Mouse (Mus musculus) bone marrow macrophage, adult 2 months (primary cell): ENCODE data around the gene Dnaja4. TPM values are rescaled to one million over a fixed set of nuclear protein-coding genes. Genes with fewer than 3 reads are reported as not detected.

Source experiments
- H3K27ac ChIP-seq: 2 replicates; pipeline ENCODE4 v1.5.1; 2012; ENCODE audit warnings: low read depth, low read length; ENCODE audit not compliant: insufficient read depth
- H3K4me1 ChIP-seq: 2 replicates; pipeline ENCODE4 v1.6.1; 2012; ENCODE audit warnings: low read length; ENCODE audit not compliant: control insufficient read depth, insufficient read depth
- H3K4me3 ChIP-seq: 2 replicates; pipeline ENCODE4 v1.5.1; 2012; ENCODE audit warnings: mild to moderate bottlenecking, low read length, moderate library complexity; ENCODE audit not compliant: insufficient read depth
- CTCF ChIP-seq: IDR thresholded peaks from 2 replicates; pipeline ENCODE4 v1.5.1; 2012; ENCODE audit warnings: low read depth, mild to moderate bottlenecking, low read length, moderate library complexity
- POLR2A ChIP-seq: IDR thresholded peaks from 2 replicates; pipeline ENCODE4 v1.6.1; 2012; ENCODE audit warnings: mild to moderate bottlenecking, low read depth, low read length, borderline replicate concordance
- polyA plus RNA-seq: library from polyadenylated mRNA; stranded (reverse); fragments of >200 nt; gene quantifications from 2 replicates; pipeline ENCODE4 v1.2.4, GENCODE M21; 2012; ENCODE audit not compliant: missing spikeins, insufficient read depth, insufficient read length

Gene Dnaja4
- polyA plus RNA-seq, 1 experiment = 0.19 TPM

GRCm38 (mm10) chr9:54750215-54750981 is 51.7 kb downstream of the Dnaja4 start:
- no peak for TF ChIP-seq CTCF
- no peak for TF ChIP-seq POLR2A
- no peak overlapping the region for H3K27ac ChIP-seq
- H3K4me1 ChIP-seq = peaks cover 19% of the 10 kb centered on the region
- no peak overlapping the region for H3K4me3 ChIP-seq

- TF ChIP-seq CTCF (no peak), POLR2A (no peak)
- no peak overlapping the region for H3K4me3 ChIP-seq
- no peak overlapping the region for H3K27ac ChIP-seq
- H3K4me1 ChIP-seq = peaks cover 19% of the 10 kb centered on the region
Measured at GRCm38 (mm10) chr9:54751684-54752083, 53.0 kb downstream of the Dnaja4 start.

GRCm38 (mm10) chr9:54752201-54752943 is 53.7 kb downstream of the Dnaja4 start:
- Histone ChIP-seq H3K4me3 (no peak overlapping the region), H3K27ac (no peak overlapping the region), H3K4me1 (peaks cover 19% of the 10 kb centered on the region)
- TF ChIP-seq CTCF = no peak
- no peak for TF ChIP-seq POLR2A

GRCm38 (mm10) chr9:54752944-54753295 is 54.2 kb downstream of the Dnaja4 start:
- Histone ChIP-seq H3K4me1 (peaks cover 19% of the 10 kb centered on the region), H3K27ac (no peak overlapping the region), H3K4me3 (no peak overlapping the region)
- TF ChIP-seq CTCF = no peak
- no peak for TF ChIP-seq POLR2A

- TF ChIP-seq POLR2A = no peak
- TF ChIP-seq CTCF = no peak
- Histone ChIP-seq H3K27ac (no peak overlapping the region), H3K4me1 (no peaks in the 10 kb centered on the region), H3K4me3 (no peak overlapping the region)
Measured at GRCm38 (mm10) chr9:54759592-54759991, 60.9 kb downstream of the Dnaja4 start.

- TF ChIP-seq CTCF = no peak
- TF ChIP-seq POLR2A = no peak
- H3K4me3 ChIP-seq = no peak overlapping the region
- no peak overlapping the region for H3K27ac ChIP-seq
- no peaks in the 10 kb centered on the region for H3K4me1 ChIP-seq
Measured at GRCm38 (mm10) chr9:54764091-54764490, 65.4 kb downstream of the Dnaja4 start.

GRCm38 (mm10) chr9:54764561-54765217 is 66.0 kb downstream of the Dnaja4 start, which contains the start of gene Crabp1:
Gene Crabp1, plus strand, starts transcription at chr9:54764748.
- no peak within 1 kb of the TSS for H3K27ac ChIP-seq
- no peak within 1 kb of the TSS for H3K4me3 ChIP-seq
- TF ChIP-seq CTCF (no peak), POLR2A (no peak)
- no peaks in the 10 kb centered on the region for H3K4me1 ChIP-seq

GRCm38 (mm10) chr9:54765336-54766085 is 66.8 kb downstream of the Dnaja4 start:
- H3K4me1 ChIP-seq = no peaks in the 10 kb centered on the region
- TF ChIP-seq POLR2A = no peak
- no peak for TF ChIP-seq CTCF
- no peak overlapping the region for H3K27ac ChIP-seq
- H3K4me3 ChIP-seq = no peak overlapping the region

Other genes starting within 250 kb of the Dnaja4 start
- 34.5 and 37.1 TPM in 2 replicates for gene Dmxl2, start 197.2 kb upstream of the Dnaja4 start, polyA plus RNA-seq
- not detected in 2 replicates for gene Sh2d7, start 159.9 kb upstream of the Dnaja4 start, polyA plus RNA-seq
- 14.4 and 14.6 TPM in 2 replicates for gene Cib2, start 138.7 kb upstream of the Dnaja4 start, polyA plus RNA-seq
- gene Idh3a, start 112.5 kb upstream of the Dnaja4 start, polyA plus RNA-seq = 15.1 and 19.2 TPM in 2 replicates
- not detected in 2 replicates for gene Acsbg1, start 37.0 kb upstream of the Dnaja4 start, polyA plus RNA-seq
- gene Wdr61, start 35.6 kb downstream of the Dnaja4 start, polyA plus RNA-seq = 32.7 and 39.9 TPM in 2 replicates
- gene Crabp1, start 65.9 kb downstream of the Dnaja4 start, polyA plus RNA-seq = not detected in 2 replicates
- gene Ireb2, start 164.9 kb downstream of the Dnaja4 start, polyA plus RNA-seq = 33.2 and 36.4 TPM in 2 replicates
- 0.47 and 0.78 TPM in 2 replicates for gene Hykk, start 218.4 kb downstream of the Dnaja4 start, polyA plus RNA-seq